Mouse (Mus musculus) intestine, embryonic 15.5 days (tissue): ENCODE data around the gene 0610010K14Rik. TPM values are rescaled to one million over a fixed set of nuclear protein-coding genes. Genes with fewer than 3 reads are reported as not detected.

ENCODE experiments used
- ATAC-seq: fragments of 200-750 bp; cut with Nextera tagmentation; 2 replicates; pipeline ENCODE4 v1.8.0; 2017; ENCODE audit warnings: moderate TSS enrichment, moderate library complexity
- H3K27ac ChIP-seq: fragments of 300-500 bp; sonication (generic); 2 replicates; pipeline ENCODE4 v1.5.1; 2015; ENCODE audit warnings: mild to moderate bottlenecking, inconsistent platforms
- H3K27me3 ChIP-seq: fragments of 300-500 bp; sonication (generic); replicated peaks from 2 replicates; pipeline ENCODE4 v1.6.1; 2015; ENCODE audit warnings: inconsistent platforms
- H3K36me3 ChIP-seq: fragments of 300-500 bp; sonication (generic); 2 replicates; pipeline ENCODE4 v1.6.1; 2015; ENCODE audit warnings: inconsistent platforms
- H3K4me1 ChIP-seq: fragments of 300-500 bp; sonication (generic); replicated peaks from 2 replicates; pipeline ENCODE4 v1.6.1; 2015; ENCODE audit warnings: inconsistent platforms
- H3K4me2 ChIP-seq: fragments of 300-500 bp; sonication (generic); replicated peaks from 2 replicates; pipeline ENCODE4 v1.6.1; 2015; ENCODE audit warnings: mild to moderate bottlenecking, inconsistent platforms
- H3K4me3 ChIP-seq: fragments of 300-500 bp; sonication (generic); replicated peaks from 2 replicates; pipeline ENCODE4 v1.5.1; 2015; ENCODE audit warnings: inconsistent platforms
- H3K9ac ChIP-seq: fragments of 300-500 bp; sonication (generic); 2 replicates; pipeline ENCODE4 v1.6.1; 2015; ENCODE audit warnings: inconsistent platforms
- H3K9me3 ChIP-seq: fragments of 300-500 bp; sonication (generic); 2 replicates; pipeline ENCODE4 v1.6.1; 2016; ENCODE audit warnings: inconsistent platforms
- WGBS: fragments of 180-500 bp; shearing (Covaris S2); methylation state at CpG from one replicate; pipeline ENCODE4 v1.1.7; 2015; 5-methylcytosine and 5-hydroxymethylcytosine counted together
- polyA plus RNA-seq: library from polyadenylated mRNA; unstranded; fragments of >200 nt; fragmentation: Nextera tagmentation; extraction: Ambion mirVana; gene quantifications from 2 replicates; pipeline ENCODE4 v1.2.1, GENCODE M21; 2015

0610010K14Rik gene
- polyA plus RNA-seq, 1 experiment from 2014 or later, result 138 TPM

DNA sequence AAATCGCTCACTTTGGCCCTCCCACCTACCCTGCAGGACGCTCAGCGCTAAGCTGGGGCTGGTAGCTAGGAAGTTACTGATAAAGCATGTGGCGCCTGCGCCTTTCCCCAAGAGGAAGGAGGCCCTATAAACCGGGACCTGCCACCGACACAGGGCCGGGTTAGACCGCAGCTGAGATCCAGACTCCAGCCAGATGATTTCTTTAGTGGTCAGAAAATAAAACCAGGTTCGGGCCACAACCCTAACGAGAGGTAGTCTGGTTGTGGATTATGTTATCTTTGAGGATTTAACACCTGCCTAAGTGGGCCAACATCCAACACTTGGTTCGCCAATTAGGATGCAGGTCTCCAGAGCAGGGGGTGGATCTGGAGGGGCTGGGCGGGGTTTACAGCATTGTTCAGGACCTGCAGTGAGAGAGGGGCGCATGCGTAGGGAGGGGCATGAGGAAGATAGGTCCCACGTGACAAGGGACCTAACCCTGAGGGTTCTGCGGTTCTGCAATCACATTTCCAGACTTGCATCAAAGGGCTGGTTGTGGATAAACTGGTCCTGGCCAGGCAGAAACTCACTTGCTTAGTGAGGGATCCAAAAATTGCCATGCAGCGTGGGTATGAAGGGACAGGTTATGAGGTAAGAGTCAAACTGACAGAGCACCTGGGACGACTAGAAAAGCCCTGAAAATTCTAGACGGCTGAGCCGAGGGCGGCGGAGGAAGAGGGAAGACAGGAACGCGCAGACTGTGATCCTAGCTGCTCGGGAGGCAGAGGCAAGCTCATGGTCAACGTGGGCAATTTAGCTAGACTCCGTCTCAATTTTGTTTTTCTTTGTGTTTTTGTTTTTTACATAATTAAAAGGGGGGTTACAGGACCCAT, 16.7 kb downstream of the 0610010K14Rik start, which contains the start of gene Slc16a13:
TSS of gene Slc16a13 (minus strand) at position 334 of the 872 bp plus-strand sequence.
- Histone ChIP-seq H3K27ac (peak within 1 kb of the TSS; percentile 93), H3K9ac (peak within 1 kb of the TSS; percentile 67), H3K4me1 (peaks cover 18% of the 10 kb centered on the region), H3K9me3 (no peaks in the 10 kb centered on the region), H3K27me3 (peaks cover 2% of the 10 kb centered on the region), H3K4me3 (peak within 1 kb of the TSS; percentile 56), H3K4me2 (peak within 1 kb of the TSS; percentile 95), H3K36me3 (no peaks in the 10 kb centered on the region)
- under 1% methylated on average over 28 of the region's 28 CpGs for WGBS
- ATAC-seq, result peak; percentile 91

DNA sequence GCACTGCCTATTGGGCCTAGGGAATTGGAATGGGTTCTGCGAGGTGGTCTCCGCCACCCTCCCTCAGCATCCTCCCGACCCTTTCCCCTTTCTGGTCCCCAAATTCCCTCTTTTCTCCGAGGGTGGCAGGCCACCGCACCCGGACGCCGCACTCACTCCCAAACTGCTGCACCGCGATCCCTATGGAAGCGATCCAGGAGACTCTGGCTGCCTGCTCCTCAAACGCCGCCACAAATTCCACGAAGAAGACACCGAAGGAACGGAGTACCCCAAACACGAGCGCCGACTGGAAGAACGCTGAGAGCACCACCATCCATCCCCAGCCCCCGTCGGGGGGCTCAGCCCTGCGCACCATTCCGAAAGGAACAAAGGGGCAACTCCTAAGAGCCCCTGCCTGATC, 17.4 kb downstream of the 0610010K14Rik start:
- Histone ChIP-seq H3K27ac (peak overlapping the region; percentile 86), H3K4me1 (peaks cover 23% of the 10 kb centered on the region), H3K36me3 (no peaks in the 10 kb centered on the region), H3K27me3 (peaks cover 8% of the 10 kb centered on the region), H3K9ac (peak overlapping the region; percentile 67), H3K9me3 (no peaks in the 10 kb centered on the region), H3K4me3 (peak overlapping the region; percentile 56), H3K4me2 (peak overlapping the region; percentile 95)
- ATAC-seq, result no peak
- WGBS, result 2% methylated on average over 24 of the region's 24 CpGs

DNA sequence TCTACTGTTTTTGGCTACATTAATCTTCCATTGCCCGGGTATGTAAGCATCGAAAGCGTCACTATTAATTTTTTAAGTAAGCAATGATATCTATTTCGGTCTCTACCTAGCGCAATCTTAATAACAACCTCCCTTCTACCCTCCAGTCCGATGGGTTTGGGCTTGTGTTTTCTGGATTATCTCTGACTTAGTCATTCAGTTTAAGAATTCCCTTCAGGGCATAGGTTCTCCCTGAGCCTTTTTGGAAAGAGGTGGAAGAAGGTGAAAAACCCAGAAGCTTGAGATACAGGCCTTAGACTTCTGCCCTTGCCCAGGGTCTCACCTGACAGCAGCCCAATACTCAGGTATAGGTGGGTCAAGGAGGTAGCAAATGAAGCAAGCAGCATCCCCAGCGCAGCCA, 17.8 kb downstream of the 0610010K14Rik start:
- Histone ChIP-seq H3K27me3 (peaks cover 12% of the 10 kb centered on the region), H3K4me1 (peaks cover 25% of the 10 kb centered on the region), H3K9me3 (no peaks in the 10 kb centered on the region), H3K4me3 (peak overlapping the region; percentile 56), H3K27ac (peak overlapping the region; percentile 86; the same call in 1 of the 2 replicates), H3K36me3 (no peaks in the 10 kb centered on the region), H3K4me2 (peak overlapping the region; percentile 95), H3K9ac (peak overlapping the region; percentile 67)
- WGBS, result 58% methylated on average over 7 of the region's 7 CpGs
- ATAC-seq, result no peak

DNA sequence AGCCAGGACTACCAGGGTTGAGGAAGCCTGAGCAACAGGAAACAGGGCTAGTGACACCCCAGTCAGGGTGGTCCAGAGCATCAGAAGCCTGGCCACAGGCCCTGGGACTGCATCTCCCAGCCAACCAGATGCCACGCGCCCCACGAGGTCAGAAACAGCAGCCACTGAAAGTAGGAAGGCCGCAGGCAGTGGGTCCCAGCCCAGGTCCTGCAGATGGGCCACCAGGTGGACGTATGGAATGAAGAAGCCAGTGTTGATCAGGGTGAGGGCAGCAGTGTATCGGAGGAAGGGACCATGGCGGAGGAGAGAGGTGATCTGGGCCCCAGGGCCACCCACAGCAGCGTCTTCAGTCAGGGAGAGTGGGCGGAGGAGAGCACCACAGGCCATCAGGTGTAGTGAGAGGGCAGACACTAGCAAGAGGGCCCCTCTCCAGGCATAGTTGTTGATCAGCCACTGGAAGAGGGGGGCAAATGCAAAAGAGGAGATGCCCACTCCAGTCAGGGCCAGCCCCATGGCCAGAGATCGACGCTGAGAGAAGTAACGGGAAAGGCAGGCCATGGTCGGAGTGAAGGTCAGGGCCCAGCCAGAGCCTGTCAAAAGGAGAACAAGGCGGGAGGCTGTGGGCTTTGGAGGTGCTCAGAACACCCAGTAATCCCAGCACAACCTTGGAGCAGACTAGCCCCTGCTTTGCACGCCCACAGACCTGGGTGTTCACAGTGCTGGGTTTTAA, 18.8 kb downstream of the 0610010K14Rik start:
- peaks cover 22% of the 10 kb centered on the region for H3K27me3 ChIP-seq
- H3K27ac ChIP-seq, result no peak overlapping the region; the same call in 1 of the 2 replicates
- H3K4me1 ChIP-seq, result peaks cover 34% of the 10 kb centered on the region
- no peak for ATAC-seq
- WGBS, result 85% methylated on average over 15 of the region's 15 CpGs
- H3K4me3 ChIP-seq, result no peak overlapping the region
- H3K9ac ChIP-seq, result peak overlapping the region; percentile 8
- peak overlapping the region; percentile 95; the same call in 1 of the 2 replicates for H3K4me2 ChIP-seq
- no peaks in the 10 kb centered on the region for H3K9me3 ChIP-seq
- H3K36me3 ChIP-seq, result no peaks in the 10 kb centered on the region

DNA sequence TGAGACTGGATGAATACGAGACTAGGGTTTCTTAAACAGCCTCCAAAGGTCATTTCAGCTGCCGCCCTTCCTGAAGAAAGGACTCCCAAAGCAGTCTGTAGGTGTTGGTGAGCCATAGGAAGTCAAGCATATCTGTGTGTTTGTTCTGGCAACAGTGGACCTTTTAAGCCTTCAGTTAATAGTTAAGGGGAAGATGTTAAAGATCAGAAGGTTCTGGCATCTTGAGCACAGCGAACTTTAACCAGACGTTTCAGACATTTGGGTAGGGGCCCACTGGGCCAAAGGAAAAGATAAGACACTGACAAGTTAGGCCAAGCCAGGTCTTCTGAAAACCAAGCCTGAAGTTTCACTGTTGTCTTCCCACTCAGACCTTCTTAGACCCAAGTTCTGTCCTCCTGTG, 19.7 kb downstream of the 0610010K14Rik start:
- no peak for ATAC-seq
- Histone ChIP-seq H3K9ac (no peak overlapping the region), H3K36me3 (no peaks in the 10 kb centered on the region), H3K4me3 (no peak overlapping the region), H3K9me3 (no peaks in the 10 kb centered on the region), H3K27me3 (peaks cover 29% of the 10 kb centered on the region), H3K27ac (no peak overlapping the region), H3K4me1 (peaks cover 39% of the 10 kb centered on the region), H3K4me2 (peak overlapping the region; percentile 95; the same call in 1 of the 2 replicates)
- 73% methylated on average over 4 of the region's 4 CpGs for WGBS

DNA sequence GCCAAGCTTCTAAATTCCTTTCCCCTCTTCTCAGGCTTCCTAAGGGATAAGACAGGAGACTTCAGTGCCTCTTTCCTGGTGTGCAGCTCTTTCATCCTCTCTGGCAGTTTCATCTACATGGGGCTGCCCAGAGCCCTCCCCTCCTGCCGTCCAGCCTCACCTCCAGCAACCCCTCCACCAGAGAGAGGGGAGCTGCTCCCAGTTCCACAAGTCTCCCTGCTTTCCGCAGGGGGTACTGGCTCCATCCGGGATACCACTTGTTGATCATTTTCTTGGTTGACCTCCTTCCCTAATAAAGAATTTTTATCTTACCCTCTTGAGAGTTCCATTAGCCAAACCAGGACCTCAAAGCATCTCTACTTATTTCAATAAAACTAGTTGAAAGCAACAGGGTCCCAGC, 21.6 kb downstream of the 0610010K14Rik start:
- WGBS, result 68% methylated on average over 3 of the region's 3 CpGs
- H3K27ac ChIP-seq, result no peak overlapping the region
- peaks cover 29% of the 10 kb centered on the region for H3K27me3 ChIP-seq
- no peak overlapping the region for H3K9ac ChIP-seq
- H3K4me2 ChIP-seq, result no peak overlapping the region
- no peaks in the 10 kb centered on the region for H3K9me3 ChIP-seq
- peaks cover 39% of the 10 kb centered on the region for H3K4me1 ChIP-seq
- no peaks in the 10 kb centered on the region for H3K36me3 ChIP-seq
- H3K4me3 ChIP-seq, result no peak overlapping the region
- ATAC-seq, result no peak

DNA sequence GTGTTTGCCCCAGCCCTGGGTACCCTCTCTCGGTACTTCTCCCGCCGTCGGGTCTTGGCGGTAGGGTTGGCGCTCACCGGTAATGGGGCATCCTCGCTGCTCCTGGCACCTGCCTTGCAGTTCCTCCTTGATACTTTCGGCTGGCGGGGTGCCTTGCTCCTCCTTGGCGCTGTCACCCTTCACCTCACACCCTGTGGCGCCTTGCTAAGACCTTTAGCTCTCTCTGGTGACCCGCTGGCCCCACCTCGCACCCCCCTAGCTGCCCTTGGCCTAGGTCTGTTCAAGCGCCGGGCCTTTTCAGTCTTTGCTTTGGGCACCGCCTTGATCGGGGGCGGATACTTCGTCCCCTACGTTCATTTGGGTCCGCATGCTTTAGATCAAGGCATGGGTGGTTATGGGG, 22.4 kb downstream of the 0610010K14Rik start:
- no peak for ATAC-seq

DNA sequence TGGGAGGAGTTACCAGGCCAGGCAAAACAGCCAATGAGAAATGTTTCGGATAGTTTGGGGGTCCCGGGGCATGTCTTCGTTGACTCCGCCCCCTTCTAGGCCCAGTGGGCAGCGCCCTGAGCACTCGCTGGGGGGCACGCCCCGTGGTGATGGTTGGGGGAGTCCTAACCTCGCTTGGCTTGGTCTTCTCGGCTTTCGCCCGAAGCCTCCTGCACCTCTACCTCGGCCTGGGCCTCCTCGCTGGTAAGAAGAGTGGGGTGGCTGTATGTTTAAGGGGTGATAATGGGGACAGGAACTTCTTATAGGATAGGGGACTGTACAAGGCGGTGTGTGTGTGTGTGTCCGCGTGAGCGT, 22.9 kb downstream of the 0610010K14Rik start:
- no peak for ATAC-seq
- no peak overlapping the region for H3K9ac ChIP-seq

More for the DNA sequence above, 22.4 kb downstream of the 0610010K14Rik start:
- Histone ChIP-seq H3K4me2 (no peak overlapping the region), H3K4me1 (peaks cover 35% of the 10 kb centered on the region), H3K27me3 (peaks cover 29% of the 10 kb centered on the region), H3K4me3 (no peak overlapping the region), H3K36me3 (no peaks in the 10 kb centered on the region), H3K27ac (no peak overlapping the region), H3K9ac (no peak overlapping the region), H3K9me3 (no peaks in the 10 kb centered on the region)
- WGBS, result 28% methylated on average over 22 of the region's 22 CpGs

DNA sequence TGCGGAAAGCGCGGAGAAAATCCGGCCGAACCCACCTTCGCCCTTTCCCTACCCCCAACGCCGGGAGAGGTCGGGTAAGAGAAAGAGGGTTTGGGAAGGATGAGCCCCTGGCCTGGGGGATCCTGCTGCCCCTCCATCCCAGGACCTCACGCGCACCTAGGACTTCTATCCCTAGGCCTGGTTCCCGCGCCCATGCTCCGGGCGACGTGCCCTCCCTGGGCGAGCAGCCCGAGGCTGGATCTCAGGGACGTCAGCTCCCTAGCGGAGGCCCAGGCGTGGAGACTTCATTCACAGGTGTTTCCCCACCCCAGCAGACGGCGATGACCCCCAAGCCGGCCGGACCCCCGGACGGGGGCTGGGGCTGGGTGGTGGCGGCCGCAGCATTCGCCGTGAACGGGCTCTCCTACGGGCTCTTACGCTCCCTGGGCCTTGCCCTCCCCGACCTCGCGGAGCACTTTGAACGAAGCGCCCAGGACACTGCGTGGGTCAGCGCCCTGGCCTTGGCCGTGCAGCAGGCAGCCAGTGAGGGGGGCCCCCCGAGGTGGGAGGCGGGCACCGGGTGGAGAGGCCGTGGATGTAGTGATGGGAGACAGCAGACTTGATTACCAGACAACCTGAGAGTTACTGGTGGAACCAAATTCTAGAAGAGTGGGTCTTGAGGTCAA, 23.4 kb downstream of the 0610010K14Rik start:
- Histone ChIP-seq H3K36me3 (no peaks in the 10 kb centered on the region), H3K4me3 (peak overlapping the region; percentile 34), H3K4me2 (peak overlapping the region; percentile 80), H3K4me1 (peaks cover 31% of the 10 kb centered on the region), H3K9me3 (no peaks in the 10 kb centered on the region), H3K9ac (peak overlapping the region; percentile 55), H3K27me3 (peaks cover 29% of the 10 kb centered on the region), H3K27ac (no peak overlapping the region)
- peak; percentile 48 for ATAC-seq
- WGBS, result 3% methylated on average over 46 of the region's 46 CpGs

More for the DNA sequence above, 22.9 kb downstream of the 0610010K14Rik start:
- H3K4me3 ChIP-seq, result peak overlapping the region; percentile 34
- H3K36me3 ChIP-seq, result no peaks in the 10 kb centered on the region
- no peaks in the 10 kb centered on the region for H3K9me3 ChIP-seq
- peaks cover 29% of the 10 kb centered on the region for H3K27me3 ChIP-seq
- peaks cover 31% of the 10 kb centered on the region for H3K4me1 ChIP-seq
- H3K27ac ChIP-seq, result no peak overlapping the region
- 15% methylated on average over 18 of the region's 18 CpGs for WGBS
- peak overlapping the region; percentile 80 for H3K4me2 ChIP-seq

DNA sequence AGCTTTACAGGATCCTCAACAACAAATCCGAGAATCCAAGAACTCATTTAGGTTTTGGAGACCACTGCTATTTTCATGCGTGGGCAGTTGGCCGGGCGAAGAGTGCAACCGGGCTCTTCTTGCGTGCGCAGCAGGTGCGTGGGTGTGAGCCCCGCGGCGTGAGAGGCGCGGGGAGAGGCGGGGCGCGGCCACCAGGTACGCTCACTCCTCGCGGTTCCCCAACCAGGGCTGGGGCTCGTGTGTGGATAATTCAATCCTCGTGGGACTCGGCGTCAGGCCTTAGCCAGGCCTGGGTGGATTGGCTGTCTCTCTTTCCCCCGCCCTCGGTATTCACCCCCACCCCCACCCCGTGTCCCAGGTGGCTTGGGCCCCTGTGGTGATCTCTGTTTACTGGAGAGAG, 24.0 kb downstream of the 0610010K14Rik start:
- Histone ChIP-seq H3K9me3 (no peaks in the 10 kb centered on the region), H3K27ac (no peak overlapping the region), H3K4me3 (peak overlapping the region; percentile 34), H3K9ac (peak overlapping the region; percentile 55), H3K36me3 (no peaks in the 10 kb centered on the region), H3K4me1 (peaks cover 27% of the 10 kb centered on the region), H3K4me2 (peak overlapping the region; percentile 80), H3K27me3 (peaks cover 29% of the 10 kb centered on the region)
- ATAC-seq, result peak; percentile 27; the same call in 1 of the 2 replicates
- 7% methylated on average over 26 of the region's 26 CpGs for WGBS

DNA sequence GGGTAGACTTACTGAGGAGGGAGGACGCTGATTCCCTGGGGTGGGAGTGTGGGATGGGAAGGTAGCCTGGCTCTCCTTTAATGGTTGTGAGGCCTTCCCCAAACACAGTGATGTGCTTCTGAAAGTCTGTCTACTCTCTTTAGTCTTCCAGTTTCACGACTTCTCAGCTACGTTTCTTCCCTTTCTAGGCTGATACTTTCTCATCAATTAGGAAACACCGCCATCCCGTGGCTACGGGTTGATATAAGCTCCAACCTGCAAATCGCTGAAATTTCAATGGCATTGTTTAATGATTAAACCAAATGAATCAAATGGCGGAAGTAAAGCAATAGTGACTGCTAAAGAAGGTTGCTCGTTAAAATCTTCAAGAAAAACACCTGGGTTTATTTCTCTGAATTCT, 24.8 kb downstream of the 0610010K14Rik start:
- Histone ChIP-seq H3K9me3 (no peaks in the 10 kb centered on the region), H3K4me2 (peak overlapping the region; percentile 80), H3K4me1 (peaks cover 21% of the 10 kb centered on the region), H3K4me3 (no peak overlapping the region), H3K36me3 (no peaks in the 10 kb centered on the region), H3K9ac (no peak overlapping the region), H3K27ac (no peak overlapping the region), H3K27me3 (peaks cover 29% of the 10 kb centered on the region)
- ATAC-seq, result peak; percentile 52
- WGBS, result 8% methylated on average over 9 of the region's 9 CpGs

DNA sequence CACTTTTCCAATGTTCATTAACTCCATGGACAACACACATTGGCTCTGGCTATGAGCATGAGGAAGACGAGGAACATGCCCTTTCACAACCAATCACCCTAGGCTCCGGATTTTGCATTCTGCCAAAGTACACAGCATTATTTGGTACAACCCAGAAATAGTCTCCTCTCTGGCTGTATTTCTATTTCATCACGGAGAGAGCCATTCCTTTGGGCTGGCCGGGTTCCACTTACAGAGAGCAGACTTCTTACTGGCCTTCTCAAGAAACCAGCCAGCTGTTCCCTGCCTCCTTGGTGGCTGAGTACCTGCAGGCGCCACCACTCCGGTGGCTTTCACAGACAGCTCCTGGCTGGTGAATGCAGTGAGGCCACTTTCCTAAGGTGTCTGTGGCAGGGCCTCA, 25.3 kb downstream of the 0610010K14Rik start, which contains the start of gene Slc16a11:
TSS of gene Slc16a11 (plus strand) at position 330 of the 400 bp plus-strand sequence.
- H3K36me3 ChIP-seq, result no peaks in the 10 kb centered on the region
- H3K27ac ChIP-seq, result no peak within 1 kb of the TSS
- 0 out of 2 replicates have a peak, but pooled peaks have one; percentile 10 for ATAC-seq
- H3K9me3 ChIP-seq, result no peaks in the 10 kb centered on the region
- H3K9ac ChIP-seq, result no peak within 1 kb of the TSS; the same call in 1 of the 2 replicates
- H3K4me3 ChIP-seq, result no peak within 1 kb of the TSS; the same call in 1 of the 2 replicates
- 56% methylated on average over 6 of the region's 6 CpGs for WGBS
- peak within 1 kb of the TSS; percentile 80 for H3K4me2 ChIP-seq
- H3K4me1 ChIP-seq, result peaks cover 21% of the 10 kb centered on the region
- peaks cover 29% of the 10 kb centered on the region for H3K27me3 ChIP-seq
